Mouse (Mus musculus) erythroblast, embryonic 14.5 days (primary cell): ENCODE measurements at regions not wholly inside any gene's neighbourhood (a gene's known extent, or its start where the extent isn't known, plus 50 kb on each side); places are given as distances from the start of the nearest gene placed in this dataset.

Experiments
- GATA1 ChIP-seq: IDR thresholded peaks from 2 replicates; pipeline ENCODE4 v1.6.1; 2012; ENCODE audit warnings: low read length, inconsistent platforms, mixed read lengths
- TAL1 ChIP-seq: IDR thresholded peaks from 3 replicates; pipeline ENCODE4 v1.6.1; 2012; ENCODE audit warnings: low read length, inconsistent platforms, mixed read lengths

GRCm38 (mm10) chr13:106392642-106393041, 544.1 kb downstream of the Ipo11 start:
- TF ChIP-seq GATA1 (no peak), TAL1 (no peak)
